Mouse (Mus musculus) liver, adult 2 months (tissue): Measurements from ENCODE around the gene Tpt1.

ENCODE experiments used
- CTCF ChIP-seq: fragments of 200-500 bp; IDR thresholded peaks from 2 replicates; pipeline ENCODE4 v1.5.1; 2011; ENCODE audit warnings: low read depth, low read length, control low read depth
- POLR2A ChIP-seq: fragments of 200-500 bp; IDR thresholded peaks from 2 replicates; pipeline ENCODE4 v1.6.1; 2011; ENCODE audit warnings: low read length, control low read depth; ENCODE audit not compliant: insufficient read depth; ENCODE audit errors: extremely low read depth

- TF ChIP-seq CTCF (no peak), POLR2A (no peak)
Observed at GRCm38 (mm10) chr14:75892118-75892517, 47.2 kb downstream of the Tpt1 start.
